Comparison of ENCODE assay signal across 10 mouse cellular contexts in genomic region chr15:77833083-77833482, GRCm38 (mm10). TPM values are rescaled to one million over a fixed set of nuclear protein-coding genes. Genes with fewer than 3 reads are reported as not detected.
DNase-seq lines count a peak whose midpoint lies in the region; ATAC-seq and TF ChIP-seq lines count a peak whose summit lies in the region.
"Had no signal": no experiment of that assay in that cellular context is flagged by ENCODE, and none has a peak within 500 bp of the region (broad histone marks: within the 10 kb centered on the region; RNA-seq: fewer than 3 reads in every experiment).

No protein-coding gene starts in this region.

- no peaks in the 10 kb centered on the region for H3K9me3 ChIP-seq in kidney, embryonic 16.5 days (ENCODE audit: low read length)
- H3K9me3 ChIP-seq in CH12.LX (replicated peaks; ENCODE audit: low read length) = no peaks in the 10 kb centered on the region
- no peaks in the 10 kb centered on the region for H3K9me3 ChIP-seq in liver, embryonic 16.5 days (replicated peaks; ENCODE audit: control insufficient read depth, low read length)
- H3K9me3 ChIP-seq: limb, embryonic 15.5 days had no signal

- no peak for ATAC-seq in kidney, embryonic 16.5 days (ENCODE audit: low FRiP score, low TSS enrichment)
- ATAC-seq in liver, embryonic 16.5 days (ENCODE audit: low read depth) = peak; percentile 37; the same call in 1 of the 2 replicates

- H3K9ac ChIP-seq in kidney, embryonic 16.5 days (replicated peaks; ENCODE audit: low read length) = no peak overlapping the region
- no peak overlapping the region for H3K9ac ChIP-seq in CH12.LX (ENCODE audit: insufficient read depth, low read depth)
- H3K9ac ChIP-seq in liver, embryonic 16.5 days (ENCODE audit: low read depth, low read length) = peak overlapping the region; percentile 8; the same call in 1 of the 2 replicates
- H3K9ac ChIP-seq: limb, embryonic 15.5 days had no signal

- peaks cover 98% of the 10 kb centered on the region for H3K79me2 ChIP-seq in CH12.LX (replicated peaks; ENCODE audit: control insufficient read depth, extremely low read depth, insufficient read depth, poor library complexity, severe bottlenecking)

- TF ChIP-seq EP300 in CH12.LX (IDR thresholded peaks at IDR 0.05; ENCODE audit: low read length) = no peak

- H3K36me3 ChIP-seq in kidney, embryonic 16.5 days (ENCODE audit: insufficient read depth, low read length) = peaks cover 7% of the 10 kb centered on the region; the same call in 1 of the 2 replicates
- peaks cover 15 to 52% of the 10 kb centered on the region in 2 experiments for H3K36me3 ChIP-seq in CH12.LX (replicated peaks in 1 of 2; ENCODE audit: control insufficient read depth in 1 of 2, insufficient read depth in 1 of 2, low read length in 1 of 2)
- H3K36me3 ChIP-seq in liver, embryonic 16.5 days (ENCODE audit: control insufficient read depth, insufficient read depth) = peaks cover 6% of the 10 kb centered on the region

- no peak for TF ChIP-seq RAD21 in CH12.LX (IDR thresholded peaks at IDR 0.05; ENCODE audit: low read depth, low read length)

- H3K4me2 ChIP-seq in kidney, embryonic 16.5 days (replicated peaks; ENCODE audit: low read depth, low read length) = no peak overlapping the region
- no peak overlapping the region for H3K4me2 ChIP-seq in CH12.LX (ENCODE audit: insufficient read depth, low read depth, poor library complexity, severe bottlenecking)
- peak overlapping the region; percentile 17; the same call in 1 of the 2 replicates for H3K4me2 ChIP-seq in liver, embryonic 16.5 days (ENCODE audit: low read depth, low read length)
- H3K4me2 ChIP-seq: limb, embryonic 15.5 days had no signal

- H3K4me1 ChIP-seq in kidney, embryonic 16.5 days (ENCODE audit: insufficient read depth, low read length) = peaks cover 88% of the 10 kb centered on the region
- peaks cover 59 to 97% of the 10 kb centered on the region in 2 experiments for H3K4me1 ChIP-seq in CH12.LX (ENCODE audit: control insufficient read depth in 1 of 2, insufficient read depth in 2 of 2)
- H3K4me1 ChIP-seq in bone marrow, adult 2 months (ENCODE audit: control insufficient read depth, insufficient read depth, low read length) = peaks cover 40% of the 10 kb centered on the region
- H3K4me1 ChIP-seq in liver, embryonic 16.5 days (ENCODE audit: control insufficient read depth, low read depth, low read length) = peaks cover 88% of the 10 kb centered on the region

- H3K4me3 ChIP-seq in kidney, embryonic 16.5 days (ENCODE audit: low read length) = no peak overlapping the region
- no peak overlapping the region for H3K4me3 ChIP-seq in CH12.LX (replicated peaks in 1 of 3; ENCODE audit: low read depth in 2 of 3, low read length in 2 of 3, poor library complexity in 1 of 3)
- H3K4me3 ChIP-seq in bone marrow, adult 2 months (replicated peaks; ENCODE audit: control insufficient read depth, low read depth, low read length) = no peak overlapping the region
- H3K4me3 ChIP-seq in liver, embryonic 16.5 days (ENCODE audit: low read depth, low read length) = no peak overlapping the region
- H3K4me3 ChIP-seq: erythroblast, embryonic 14.5 days; limb, embryonic 15.5 days had no signal

- in situ Hi-C loops in CH12.LX (cut with MboI; ENCODE audit: low pct_ligation_motif_present, low pct_unique_long_range_greater_than_20kb, low sequenced_read_pairs) = no loop called here

- TF ChIP-seq CTCF in CH12.LX (conservative IDR thresholded peaks at IDR 0.05 in 1 of 2, IDR thresholded peaks at IDR 0.05 in 1 of 2; ENCODE audit: low read depth in 2 of 2, low read length in 2 of 2) = no peak
- TF ChIP-seq CTCF in bone marrow, adult 2 months (IDR thresholded peaks at IDR 0.05; ENCODE audit: control insufficient read depth, insufficient read depth, low read length) = no peak

- dilution Hi-C loops in CH12.LX (cut with MboI; ENCODE audit: extremely low pct_ligation_motif_present, extremely low pct_unique_long_range_greater_than_20kb, low sequenced_read_pairs) = no loop called here

- H3K27me3 ChIP-seq in kidney, embryonic 16.5 days (ENCODE audit: insufficient read depth, low read length) = no peaks in the 10 kb centered on the region
- H3K27me3 ChIP-seq in CH12.LX (replicated peaks) = no peaks in the 10 kb centered on the region
- no peaks in the 10 kb centered on the region for H3K27me3 ChIP-seq in liver, embryonic 16.5 days (ENCODE audit: control insufficient read depth, insufficient read depth, low read depth, low read length)
- H3K27me3 ChIP-seq: limb, embryonic 15.5 days had no signal

- DNase-seq in kidney, adult 18-20 months = no peak
- no peak for DNase-seq in CH12.LX (ENCODE audit: extremely low read depth)
- DNase-seq in neural tube, embryonic 10.5 days (ENCODE audit: extremely low spot score, low spot score) = no peak
- no peak for DNase-seq in left cerebral cortex, adult 18-20 months (ENCODE audit: low spot score in 2 of 2)
- DNase-seq: heart, postnatal 10 days had no signal

- TF ChIP-seq POLR2A in CH12.LX (IDR thresholded peaks at IDR 0.05; ENCODE audit: low read depth, low read length) = no peak
- TF ChIP-seq POLR2A in bone marrow, adult 2 months (IDR thresholded peaks at IDR 0.05; ENCODE audit: borderline replicate concordance, control insufficient read depth, low read depth, low read length) = no peak

- peak overlapping the region; percentile 84; the same call in 1 of the 2 replicates for H3K27ac ChIP-seq in kidney, embryonic 16.5 days (ENCODE audit: low read length)
- 0 out of 2 replicates have a peak overlapping the region, but pooled peaks have one; percentile 35 for H3K27ac ChIP-seq in CH12.LX (ENCODE audit: insufficient read depth, low read depth)
- peak overlapping the region; percentile 88 for H3K27ac ChIP-seq in bone marrow, adult 2 months (ENCODE audit: control insufficient read depth, insufficient read depth, low read depth, low read length, poor library complexity)
- peak overlapping the region; percentile 47 for H3K27ac ChIP-seq in liver, embryonic 16.5 days (ENCODE audit: low read length)

TF ChIP-seq in CH12.LX, 34 proteins besides CTCF, POLR2A, EP300 and RAD21:
- no peak for TF ChIP-seq RCOR1 (conservative IDR thresholded peaks at IDR 0.05; ENCODE audit: low read depth, low read length)
- no peak for TF ChIP-seq MAZ (IDR thresholded peaks at IDR 0.05; ENCODE audit: low read depth, low read length)
- TF ChIP-seq CHD2 (IDR thresholded peaks at IDR 0.05; ENCODE audit: low read length) = no peak
- TF ChIP-seq POLR2AphosphoS2 (IDR thresholded peaks at IDR 0.05; ENCODE audit: low read depth, low read length) = no peak
- no peak for TF ChIP-seq ETS1 (conservative IDR thresholded peaks at IDR 0.05; ENCODE audit: low read depth, low read length)
- no peak for TF ChIP-seq MAX (IDR thresholded peaks at IDR 0.05; ENCODE audit: low read length)
- no peak for TF ChIP-seq SMC3 (IDR thresholded peaks at IDR 0.05; ENCODE audit: low read depth, low read length)
- TF ChIP-seq NRF1 (IDR thresholded peaks at IDR 0.05; ENCODE audit: low read depth, low read length) = no peak
- TF ChIP-seq MXI1 (IDR thresholded peaks at IDR 0.05; ENCODE audit: low read depth, low read length) = no peak
- TF ChIP-seq JUN (IDR thresholded peaks at IDR 0.05; ENCODE audit: insufficient read depth, low read depth, low read length) = no peak
- TF ChIP-seq MYC (IDR thresholded peaks at IDR 0.05; ENCODE audit: low read depth, low read length) = no peak
- no peak for TF ChIP-seq ZMIZ1 (IDR thresholded peaks at IDR 0.05; ENCODE audit: low read depth, low read length)
- no peak for TF ChIP-seq KAT2A (IDR thresholded peaks at IDR 0.05; ENCODE audit: insufficient replicate concordance, low read length)
- TF ChIP-seq JUND (conservative IDR thresholded peaks at IDR 0.05; ENCODE audit: low read depth, low read length) = no peak
- TF ChIP-seq MAFK (IDR thresholded peaks at IDR 0.05; ENCODE audit: insufficient replicate concordance, low read length) = no peak
- TF ChIP-seq ZC3H11A (IDR thresholded peaks at IDR 0.05; ENCODE audit: low read depth, low read length) = no peak

RNA-seq across cellular contexts. Expression of gene Myh9, which starts 8.9 kb away (rescaled TPM):
- polyA plus RNA-seq in kidney, embryonic 16.5 days (2015; fragmentation: Nextera tagmentation; extraction: Ambion mirVana) = 55.4 and 64.5 TPM in 2 replicates
- total RNA-seq in CH12.LX (2012; rRNA removed) (128 and 146 TPM in 2 replicates), CH12.LX (2014; rRNA removed) (43.8 and 46.4 TPM in 2 replicates)
- 165 and 178 TPM in 2 replicates for polyA plus RNA-seq in CH12.LX (2012; ENCODE audit: insufficient read length, low read depth)
- polyA plus RNA-seq in bone marrow, adult 2 months (2011; ENCODE audit: insufficient read depth, insufficient read length, low replicate concordance, missing spikeins) = 264 and 399 TPM in 2 replicates
- polyA plus RNA-seq in liver, embryonic 16.5 days (2015; fragmentation: Nextera tagmentation; extraction: Ambion mirVana) = 19.7 and 21.9 TPM in 2 replicates
- 10 to 100 TPM; 74.4 to 78.9 TPM for total RNA-seq in left cerebral cortex, adult 18-20 months (2021)

Comparison
In these comparisons a context has a peak if more than half of its experiments do, and no peak if none do; other contexts are left out.
1. H3K27ac ChIP-seq: peak in every context shown above with its lines; median percentile 88 in bone marrow, adult 2 months; 84 in kidney, embryonic 16.5 days; 47 in liver, embryonic 16.5 days; 35 in CH12.LX.